Mouse (Mus musculus) adrenal gland, postnatal 14 days (tissue): ENCODE measurements at regions not wholly inside any gene's neighbourhood (a gene's known extent, or its start where the extent isn't known, plus 50 kb on each side); places are given as distances from the start of the nearest gene placed in this dataset.
"Not testable (repeated sequence)": the region's sequence is repeated elsewhere in the genome, so short reads cannot be mapped to it uniquely, and the experiment has no call there.

Source experiments
- DNase-seq: peaks from one replicate; pipeline ENCODE4 v3.0.0; 2021; ENCODE audit warnings: mixed read lengths

DNA sequence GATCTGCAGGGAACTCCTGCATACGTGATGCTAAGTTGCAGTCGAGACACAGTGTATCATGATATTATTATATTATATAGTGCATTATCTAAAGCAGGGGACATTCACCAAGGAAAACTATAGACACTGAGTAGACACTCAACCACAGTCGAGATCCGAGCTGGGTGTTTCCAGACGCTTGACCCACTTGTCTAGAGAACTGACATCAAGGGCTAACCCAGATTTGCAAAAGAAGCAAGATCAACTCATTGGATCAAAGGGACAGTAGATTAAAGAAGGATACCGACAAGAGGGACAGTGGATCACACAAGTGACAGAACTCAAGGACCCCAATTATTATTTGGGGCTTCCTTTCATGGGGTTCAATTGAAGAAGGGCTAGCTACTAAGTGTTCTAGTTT, 145.8 kb upstream of the Hes1 start:
- DNase-seq = no peak

DNA sequence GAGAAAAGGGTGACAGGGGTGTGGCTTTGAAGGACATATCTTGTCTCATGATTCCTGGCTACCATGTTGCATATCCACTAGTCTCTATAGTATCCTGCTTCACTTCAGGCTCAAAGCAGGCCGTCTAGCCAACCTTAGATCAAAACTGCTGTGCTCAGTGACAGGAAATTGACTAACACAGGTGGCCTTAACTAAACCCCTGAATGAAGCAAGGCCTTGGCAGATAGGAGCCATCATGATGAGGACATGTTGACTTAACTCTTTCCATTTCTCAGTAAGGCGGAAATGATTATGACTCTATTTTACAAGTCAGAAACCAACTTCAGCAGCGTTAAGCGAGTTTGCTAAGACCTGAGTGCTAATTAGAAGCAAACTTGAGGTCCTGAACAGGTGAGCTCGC, 143.2 kb upstream of the Hes1 start:
- DNase-seq = peak; percentile 12

- peak; percentile 49 for DNase-seq
Observed at GRCm38 (mm10) chr16:29921385-29921784, 142.8 kb upstream of the Hes1 start.

DNA sequence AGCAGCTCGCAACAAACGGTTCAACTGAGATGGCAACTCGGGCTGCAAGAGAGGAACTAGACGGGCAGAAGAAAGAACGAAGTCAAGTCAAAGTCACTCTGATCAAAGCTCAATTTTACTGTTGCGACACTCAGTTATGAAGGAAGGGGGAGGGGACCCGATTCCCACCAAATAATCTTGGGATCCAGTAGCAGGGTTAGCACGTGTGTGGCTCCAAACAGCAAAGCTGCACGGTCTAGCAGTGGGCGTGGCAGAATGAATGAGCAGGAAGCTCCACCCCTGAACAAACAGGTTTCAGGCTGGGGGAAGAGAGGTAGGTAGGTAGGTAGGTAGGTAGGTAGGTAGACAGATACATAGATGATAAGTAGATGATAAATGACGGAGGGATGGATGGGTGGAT, 136.9 kb upstream of the Hes1 start:
- DNase-seq = not testable (repeated sequence)

- DNase-seq = no peak
Observed at GRCm38 (mm10) chr16:29928291-29928690, 135.9 kb upstream of the Hes1 start.

DNA sequence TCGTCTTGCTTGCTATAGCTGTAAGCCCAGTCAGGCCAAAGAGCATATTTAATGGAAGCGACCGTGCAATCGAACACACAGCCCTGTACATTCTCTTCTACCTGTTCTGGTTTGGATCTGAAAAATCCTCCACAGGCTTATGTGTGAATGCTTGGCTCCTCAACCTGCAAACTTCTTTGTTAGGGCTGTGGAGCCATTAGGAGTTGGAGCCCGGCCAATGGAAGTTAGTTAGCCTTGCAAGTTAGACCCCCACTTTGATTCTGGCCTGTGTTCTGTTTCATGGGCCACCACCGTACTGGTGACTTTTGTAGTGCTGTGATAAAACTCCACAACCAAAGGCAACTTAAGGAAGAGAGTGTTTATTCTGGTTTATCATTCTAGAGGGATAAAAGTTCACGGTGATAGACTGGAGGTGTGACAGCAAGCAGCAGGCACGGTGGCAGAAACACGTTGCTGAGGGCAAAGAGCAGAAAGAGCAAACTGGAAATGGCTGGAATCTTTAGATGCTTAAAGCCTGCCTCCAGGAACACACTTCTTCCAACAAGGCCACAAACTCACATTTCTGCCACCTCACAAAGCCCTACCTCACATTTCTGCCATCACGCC, 132.3 kb upstream of the Hes1 start:
- no peak for DNase-seq

DNA sequence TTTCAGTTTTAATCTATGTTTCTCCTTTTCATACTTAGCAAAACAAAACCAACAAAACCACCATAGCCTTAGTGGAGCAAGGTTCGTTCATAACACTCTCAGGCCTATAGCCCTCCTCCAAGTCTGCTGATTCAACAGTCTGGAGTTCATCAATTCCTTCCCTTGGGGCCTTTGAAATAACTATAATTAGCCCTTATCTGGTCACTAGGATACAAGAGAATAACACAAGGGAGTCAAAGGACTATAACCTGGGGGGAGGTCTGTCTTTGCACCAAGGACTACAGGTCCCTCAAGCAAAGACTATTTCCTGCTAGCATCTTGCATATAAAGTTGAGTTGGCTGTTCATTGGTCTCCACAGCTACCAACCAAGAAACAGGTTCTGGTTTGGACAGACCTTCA, 129.5 kb upstream of the Hes1 start:
- DNase-seq = no peak

DNA sequence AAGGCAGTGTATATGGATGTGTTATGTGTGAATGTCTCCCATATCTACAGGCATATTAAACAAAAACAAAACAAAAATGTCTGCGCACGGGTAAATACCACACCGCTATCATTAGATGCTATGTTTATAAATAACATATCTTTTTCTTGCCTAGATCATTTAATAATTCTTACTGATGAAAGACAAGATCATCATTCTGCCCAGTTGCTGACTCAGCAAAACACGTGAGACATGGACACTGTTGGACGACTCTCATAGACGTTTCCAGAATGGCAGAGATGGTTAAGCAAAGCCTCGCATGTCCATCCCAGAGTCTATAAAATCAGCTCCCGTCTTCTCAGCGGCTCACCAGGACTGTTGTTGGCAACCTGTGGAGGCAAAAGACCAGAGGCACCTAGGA, 125.5 kb upstream of the Hes1 start:
- no peak for DNase-seq

- peak; percentile 27 for DNase-seq
Observed at GRCm38 (mm10) chr16:29939331-29939850, 124.8 kb upstream of the Hes1 start.

DNA sequence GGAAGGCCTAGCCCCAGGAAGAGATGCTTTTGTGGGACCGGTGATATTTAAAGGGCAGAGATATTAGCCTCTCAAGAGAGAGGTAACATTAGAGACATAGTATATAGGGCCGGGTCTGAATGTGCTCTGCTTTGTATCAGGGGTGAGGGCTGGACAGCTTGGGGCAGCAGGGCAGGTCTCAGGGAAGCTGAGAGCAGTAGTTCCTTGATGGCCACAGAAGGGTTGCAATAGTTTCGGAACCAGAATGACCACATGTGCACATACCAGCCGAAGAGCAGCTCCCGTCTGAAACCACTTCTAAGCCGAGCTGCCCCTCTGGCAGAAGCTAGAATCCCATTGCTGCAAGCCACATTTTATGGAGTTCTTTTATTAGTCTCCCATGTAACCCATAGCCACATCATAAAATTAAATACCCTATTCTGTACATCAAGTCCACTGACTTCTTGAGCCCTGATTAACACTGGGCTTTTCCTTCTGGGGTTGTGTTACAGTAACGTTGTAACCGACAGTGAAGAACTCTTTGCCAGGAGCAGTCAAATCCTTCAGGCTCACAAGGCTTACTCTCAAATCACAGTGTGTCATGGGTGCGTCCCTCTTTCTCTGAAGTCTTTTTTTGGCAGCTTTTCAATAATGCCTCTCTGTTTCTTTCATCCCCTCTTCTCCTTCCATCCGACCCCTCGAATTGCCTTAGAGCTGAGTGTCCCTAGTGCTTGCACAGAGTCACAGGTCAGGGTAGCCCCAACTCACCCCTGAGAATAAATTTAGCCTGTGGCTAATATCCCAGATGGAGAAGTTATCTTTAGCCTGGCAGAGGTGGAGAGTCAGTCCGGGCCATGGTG, 124.1 kb upstream of the Hes1 start:
- DNase-seq = no peak

- no peak for DNase-seq
Observed at GRCm38 (mm10) chr16:29942111-29942510, 122.1 kb upstream of the Hes1 start.

DNA sequence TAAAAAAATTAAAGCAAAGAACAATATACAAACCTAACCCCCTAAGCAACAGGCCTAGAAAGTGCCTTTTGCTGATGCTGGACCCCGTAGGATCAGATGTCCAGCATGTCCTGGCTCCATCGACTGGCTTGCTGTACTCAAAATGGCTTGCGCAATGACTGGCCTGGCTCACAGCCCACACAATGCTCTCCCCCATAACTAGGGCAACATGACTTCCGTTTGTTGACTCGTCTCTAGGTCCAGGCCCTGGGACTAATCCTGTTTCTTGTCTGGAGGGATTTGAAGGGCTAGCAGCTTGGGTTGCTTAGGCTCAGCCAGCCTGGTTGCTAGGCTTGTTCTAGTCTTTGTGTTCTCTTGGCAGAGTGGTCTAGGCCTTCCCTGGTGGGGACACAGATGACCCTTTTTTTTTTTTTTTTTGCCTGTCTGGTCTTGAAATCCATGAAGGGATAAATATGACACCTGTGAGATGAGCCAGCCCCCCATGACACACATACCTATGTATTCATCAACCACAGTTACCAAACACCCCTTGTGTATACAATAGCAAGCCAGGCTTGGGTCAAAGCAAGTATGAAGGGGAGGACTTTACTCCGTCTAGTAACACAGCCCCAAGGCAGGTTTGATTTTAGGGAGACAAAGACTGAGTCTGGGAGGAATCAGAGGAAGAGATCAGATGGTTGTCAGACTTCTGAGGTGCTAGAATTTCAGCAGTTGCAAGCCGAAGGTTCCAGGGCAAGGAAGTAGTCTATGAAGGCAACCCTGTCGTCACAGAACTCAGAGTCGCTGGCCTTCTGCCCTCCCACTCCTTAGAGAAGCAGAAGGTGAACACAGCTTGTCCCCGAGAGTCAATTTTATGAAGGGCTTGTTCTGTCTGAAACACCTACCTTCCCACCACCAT, 120.0 kb upstream of the Hes1 start:
- DNase-seq = peak; percentile 88

DNA sequence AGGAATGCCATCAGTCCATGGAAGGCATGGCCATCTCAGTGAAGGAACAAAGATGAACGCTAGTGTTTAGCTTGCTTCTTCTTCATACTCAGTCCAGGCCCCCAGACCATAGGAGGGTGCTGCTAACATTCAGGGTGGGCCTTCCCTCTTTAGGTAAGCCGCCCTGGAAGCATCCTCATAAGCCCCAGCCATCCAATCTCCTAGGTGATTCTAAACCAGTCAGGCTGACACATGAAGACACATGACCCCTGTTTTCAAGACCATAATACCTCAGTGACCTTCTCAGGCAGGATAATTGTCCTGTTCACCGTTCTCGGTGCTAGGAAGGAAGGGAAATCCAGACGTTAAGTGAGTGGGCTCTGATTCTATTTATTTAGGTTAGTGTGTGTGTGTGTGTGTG, 119.2 kb upstream of the Hes1 start:
- no peak for DNase-seq

GRCm38 (mm10) chr16:29945376-29945890, 118.8 kb upstream of the Hes1 start:
- peak; percentile 46 for DNase-seq

GRCm38 (mm10) chr16:29945891-29946598, 118.1 kb upstream of the Hes1 start:
- DNase-seq = peak; percentile 87

DNA sequence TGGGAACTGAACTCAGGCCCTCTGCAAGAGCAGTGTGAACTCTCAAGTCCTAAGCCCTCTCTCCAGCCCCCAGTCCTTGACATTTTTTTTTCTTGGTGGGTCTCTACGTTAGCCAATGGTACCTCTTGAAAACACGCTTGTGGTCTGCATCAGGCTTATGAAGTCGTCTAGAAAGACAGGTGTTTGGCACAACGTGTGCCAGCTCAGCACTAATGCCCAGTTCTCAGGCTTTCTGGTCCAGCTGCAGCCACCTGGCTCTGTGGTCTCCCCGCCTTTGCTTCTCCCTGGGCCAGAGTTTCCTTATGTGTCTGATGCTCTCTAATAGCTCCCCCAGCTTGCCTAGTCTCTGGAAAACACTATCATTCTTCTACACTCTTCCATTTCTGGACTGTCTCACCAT, 117.2 kb upstream of the Hes1 start:
- no peak for DNase-seq

GRCm38 (mm10) chr16:29947670-29948069, 116.5 kb upstream of the Hes1 start:
- DNase-seq = peak; percentile 58

DNA sequence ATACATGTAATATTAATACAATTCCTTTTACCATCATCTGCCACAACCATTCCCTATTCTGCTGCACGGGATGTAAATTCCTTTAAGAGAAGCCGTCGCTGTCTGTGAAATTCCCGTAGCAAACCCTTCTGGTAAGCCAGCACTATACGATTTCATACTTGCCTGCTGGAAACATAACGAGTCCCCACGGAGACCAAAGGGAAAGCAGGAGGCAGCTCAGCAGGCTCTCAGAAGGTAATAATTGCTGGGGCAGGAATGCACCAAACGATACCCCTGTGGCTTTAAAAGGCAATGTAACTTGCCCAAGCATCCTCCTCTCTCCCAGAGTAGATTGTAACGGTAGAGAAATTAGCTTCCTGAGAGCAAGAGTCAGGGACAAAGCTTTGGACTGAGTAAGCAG, 114.0 kb upstream of the Hes1 start:
- no peak for DNase-seq

- DNase-seq = no peak
Observed at GRCm38 (mm10) chr16:29950791-29951190, 113.4 kb upstream of the Hes1 start.

GRCm38 (mm10) chr16:29954700-29955099, 109.5 kb upstream of the Hes1 start:
- no peak for DNase-seq

GRCm38 (mm10) chr16:29956904-29957303, 107.3 kb upstream of the Hes1 start:
- DNase-seq = no peak
